Mouse (Mus musculus) bone marrow, adult 2 months (tissue): Measurements from ENCODE around the gene Tesk2.

Experiments used
- CTCF ChIP-seq: fragments of 200-500 bp; IDR thresholded peaks from 2 replicates; pipeline ENCODE4 v1.5.1; 2011; ENCODE audit warnings: low read length, control low read depth; ENCODE audit not compliant: control insufficient read depth, insufficient read depth
- POLR2A ChIP-seq: fragments of 200-500 bp; IDR thresholded peaks from 2 replicates; pipeline ENCODE4 v1.6.1; 2011; ENCODE audit warnings: low read depth, mild to moderate bottlenecking, control low read depth, low read length, borderline replicate concordance; ENCODE audit not compliant: control insufficient read depth

- TF ChIP-seq POLR2A: no peak
- TF ChIP-seq CTCF: no peak
These were observed 67.4 kb downstream of the Tesk2 start for GRCm38 (mm10) chr4:116787985-116788760.
